Mouse (Mus musculus): ENCODE measurements around the gene Sorcs2.

- no peak for TF ChIP-seq CTCF (IDR thresholded peaks at IDR 0.05; ENCODE audit: insufficient read depth, low read length)
- no peak for TF ChIP-seq POLR2A (IDR thresholded peaks at IDR 0.05; ENCODE audit: borderline replicate concordance, extremely low read depth, low read depth, low read length)
Measured at GRCm38 (mm10) chr5:36293109-36293900, 104.6 kb downstream of the Sorcs2 start.

Measured in lung, adult 2 months (tissue).